Mouse (Mus musculus) kidney, embryonic 15.5 days (tissue): ENCODE results near the gene Gm19345. TPM values are rescaled to one million over a fixed set of nuclear protein-coding genes. Genes with fewer than 3 reads are reported as not detected.

ENCODE experiments used
- ATAC-seq: fragments of 200-750 bp; cut with Nextera tagmentation; replicated peaks from 2 replicates; pipeline ENCODE4 v1.8.0; 2017; ENCODE audit warnings: moderate TSS enrichment; ENCODE audit not compliant: low FRiP score
- H3K27ac ChIP-seq: fragments of 300-500 bp; sonication (generic); 2 replicates; pipeline ENCODE4 v1.5.1; 2015; ENCODE audit warnings: mild to moderate bottlenecking, inconsistent platforms
- H3K27me3 ChIP-seq: fragments of 300-500 bp; sonication (generic); 2 replicates; pipeline ENCODE4 v1.6.1; 2015; ENCODE audit warnings: inconsistent platforms
- H3K36me3 ChIP-seq: fragments of 300-500 bp; sonication (generic); 2 replicates; pipeline ENCODE4 v1.6.1; 2015; ENCODE audit warnings: inconsistent platforms
- H3K4me1 ChIP-seq: fragments of 300-500 bp; sonication (generic); 2 replicates; pipeline ENCODE4 v1.6.1; 2015; ENCODE audit warnings: inconsistent platforms
- H3K4me2 ChIP-seq: fragments of 300-500 bp; sonication (generic); 2 replicates; pipeline ENCODE4 v1.6.1; 2015; ENCODE audit warnings: moderate library complexity, mild to moderate bottlenecking, inconsistent platforms
- H3K4me3 ChIP-seq: fragments of 300-500 bp; sonication (generic); replicated peaks from 2 replicates; pipeline ENCODE4 v1.5.1; 2015; ENCODE audit warnings: mild to moderate bottlenecking, inconsistent platforms
- H3K9ac ChIP-seq: fragments of 300-500 bp; sonication (generic); 2 replicates; pipeline ENCODE4 v1.6.1; 2015; ENCODE audit warnings: mild to moderate bottlenecking, inconsistent platforms
- H3K9me3 ChIP-seq: fragments of 300-500 bp; sonication (generic); replicated peaks from 2 replicates; pipeline ENCODE4 v1.6.1; 2016; ENCODE audit warnings: inconsistent platforms
- WGBS: fragments of 180-500 bp; shearing (Covaris S2); methylation state at CpG from one replicate; pipeline ENCODE4 v1.1.7; 2015; ENCODE audit warnings: mixed read lengths; 5-methylcytosine and 5-hydroxymethylcytosine counted together
- polyA plus RNA-seq: library from polyadenylated mRNA; unstranded; fragments of >200 nt; fragmentation: Nextera tagmentation; extraction: Ambion mirVana; gene quantifications from 2 replicates; pipeline ENCODE4 v1.2.1, GENCODE M21; 2015

The Gm19345 gene
- polyA plus RNA-seq, 1 experiment from 2014 or later, result 0.16 TPM

DNA sequence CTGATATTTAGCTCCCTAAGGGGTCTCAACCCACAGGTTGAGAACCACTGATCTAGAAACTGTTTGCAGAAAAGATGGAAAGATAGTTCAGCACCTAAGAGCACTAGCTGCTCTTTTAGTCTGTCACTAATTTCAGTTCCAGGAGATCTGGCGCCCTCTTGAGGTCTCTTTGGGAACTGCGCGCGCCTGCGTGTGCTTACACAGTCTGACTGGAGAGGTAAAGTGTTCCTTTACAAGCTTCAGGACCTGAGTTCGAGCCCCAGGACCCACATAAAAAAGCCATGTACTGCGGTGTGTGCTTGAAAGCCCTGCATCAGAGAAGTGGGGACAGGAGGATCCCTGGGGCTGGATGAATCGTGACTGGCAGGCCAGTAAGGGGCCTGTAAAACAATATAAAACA lies 38.1 kb downstream of the Gm19345 start:
- H3K9me3 ChIP-seq, result no peaks in the 10 kb centered on the region

More for the DNA sequence above, 38.1 kb downstream of the Gm19345 start:
- H3K4me2 ChIP-seq, result no peak overlapping the region
- no peak overlapping the region for H3K4me3 ChIP-seq
- H3K9ac ChIP-seq, result no peak overlapping the region
- H3K27me3 ChIP-seq, result no peaks in the 10 kb centered on the region
- no peaks in the 10 kb centered on the region for H3K4me1 ChIP-seq
- no peak for ATAC-seq
- no peaks in the 10 kb centered on the region for H3K36me3 ChIP-seq
- WGBS, result 55% methylated on average over 8 of the region's 8 CpGs
- H3K27ac ChIP-seq, result no peak overlapping the region

Other genes starting within 250 kb of the Gm19345 start
- 50.6 and 58.6 TPM in 2 replicates for gene Clasrp, start 247.5 kb upstream of the Gm19345 start, polyA plus RNA-seq
- 8.8 and 10.0 TPM in 2 replicates for gene Relb, start 222.6 kb upstream of the Gm19345 start, polyA plus RNA-seq
- 81.9 and 91.5 TPM in 2 replicates for gene Clptm1, start 187.0 kb upstream of the Gm19345 start, polyA plus RNA-seq
- 8.8 and 13.1 TPM in 2 replicates for gene Apoc2, start 174.1 kb upstream of the Gm19345 start, polyA plus RNA-seq
- 2.5 TPM in 1 of 2 replicates, not detected in the other for gene Gm44805, start 170.6 kb upstream of the Gm19345 start, polyA plus RNA-seq
- gene Apoc4, start 170.5 kb upstream of the Gm19345 start, polyA plus RNA-seq, result 2.3 and 6.6 TPM in 2 replicates
- gene Apoc1, start 159.3 kb upstream of the Gm19345 start, polyA plus RNA-seq, result 15.7 and 20.7 TPM in 2 replicates
- 259 and 340 TPM in 2 replicates for gene Apoe, start 152.8 kb upstream of the Gm19345 start, polyA plus RNA-seq
- 168 and 177 TPM in 2 replicates for gene Tomm40, start 136.6 kb upstream of the Gm19345 start, polyA plus RNA-seq
- gene Nectin2, start 101.5 kb upstream of the Gm19345 start, polyA plus RNA-seq, result 130 and 138 TPM in 2 replicates
- gene Bcam, start 81.0 kb upstream of the Gm19345 start, polyA plus RNA-seq, result 244 and 257 TPM in 2 replicates
- gene Cblc, start 55.2 kb upstream of the Gm19345 start, polyA plus RNA-seq, result 8.3 and 9.1 TPM in 2 replicates
- gene Bcl3, start 29.2 kb upstream of the Gm19345 start, polyA plus RNA-seq, result 3.9 and 4.9 TPM in 2 replicates
- gene Ceacam16, start 9.3 kb downstream of the Gm19345 start, polyA plus RNA-seq, result not detected in 2 replicates
- 0.09 TPM in 1 of 2 replicates, not detected in the other for gene Ceacam19, start 36.0 kb downstream of the Gm19345 start, polyA plus RNA-seq
- 13.7 and 13.9 TPM in 2 replicates for gene Pvr, start 69.2 kb downstream of the Gm19345 start, polyA plus RNA-seq
- 0.18 and 0.45 TPM in 2 replicates for gene Igsf23, start 98.8 kb downstream of the Gm19345 start, polyA plus RNA-seq
- gene Ceacam20, start 113.4 kb downstream of the Gm19345 start, polyA plus RNA-seq, result not detected in 2 replicates
- gene Nlrp9b, start 139.5 kb downstream of the Gm19345 start, polyA plus RNA-seq, result not detected in 2 replicates
- not detected in 2 replicates for gene Vmn1r91, start 247.7 kb downstream of the Gm19345 start, polyA plus RNA-seq